Mouse (Mus musculus) erythroblast, embryonic 14.5 days (primary cell): ENCODE measurements around the gene Sapcd2.

Source experiments
- GATA1 ChIP-seq: IDR thresholded peaks from 2 replicates; pipeline ENCODE4 v1.6.1; 2012; ENCODE audit warnings: low read length, inconsistent platforms, mixed read lengths
- TAL1 ChIP-seq: IDR thresholded peaks from 3 replicates; pipeline ENCODE4 v1.6.1; 2012; ENCODE audit warnings: low read length, inconsistent platforms, mixed read lengths

DNA sequence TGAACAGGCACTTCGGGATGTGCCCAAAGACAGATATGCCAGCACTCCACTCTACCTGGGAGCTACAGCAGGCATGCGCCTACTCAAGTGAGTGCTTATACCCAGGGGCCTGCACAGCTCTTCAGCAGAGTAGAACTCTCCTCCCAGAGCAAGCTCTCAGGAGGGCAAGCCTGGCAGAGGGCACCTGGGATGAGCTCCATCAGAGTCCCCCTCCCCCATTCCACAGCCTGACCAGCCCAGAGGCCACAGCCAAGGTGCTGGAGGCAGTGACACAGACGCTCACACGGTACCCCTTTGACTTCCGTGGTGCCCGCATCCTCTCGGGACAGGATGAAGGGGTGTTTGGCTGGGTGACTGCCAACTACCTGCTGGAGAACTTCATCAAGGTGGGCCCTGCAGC is 25.9 kb downstream of the Sapcd2 start:
- TF ChIP-seq GATA1 (no peak), TAL1 (no peak)
